Mouse (Mus musculus): Measurements from ENCODE around the gene Cct3.
"Not testable (repeated sequence)": the region's sequence is repeated elsewhere in the genome, so short reads cannot be mapped to it uniquely, and the experiment has no call there.

DNA sequence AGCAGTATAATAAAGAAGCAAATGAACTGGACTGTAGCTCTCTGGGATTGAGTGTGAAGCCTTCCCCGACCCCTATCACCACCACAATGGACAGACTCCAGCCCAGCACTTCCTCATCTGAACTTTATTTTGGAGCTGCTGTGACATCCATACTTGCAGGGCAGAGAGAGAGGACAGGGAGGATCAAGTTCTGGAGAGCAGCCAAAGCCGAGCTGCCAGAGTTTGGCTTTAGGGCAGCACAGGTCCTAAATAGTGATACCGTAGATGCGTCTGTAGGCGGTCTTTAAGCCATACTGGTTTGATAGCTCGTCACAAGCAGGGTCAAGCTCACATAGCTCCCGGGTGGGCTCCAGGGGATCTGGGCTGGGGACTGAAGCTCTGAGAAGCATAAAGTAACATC lies 71.6 kb downstream of the Cct3 start:
- TF ChIP-seq CTCF (IDR thresholded peaks at IDR 0.05; ENCODE audit: low read depth, low read length); POLR2A (IDR thresholded peaks at IDR 0.05; ENCODE audit: insufficient read depth, low read length): not testable (repeated sequence)
